Mouse (Mus musculus) erythroid progenitor cell, adult 5-6 weeks (primary cell): ENCODE data around the gene Yaf2. TPM values are rescaled to one million over a fixed set of nuclear protein-coding genes. Genes with fewer than 3 reads are reported as not detected.
"Not testable (repeated sequence)": the region's sequence is repeated elsewhere in the genome, so short reads cannot be mapped to it uniquely, and the experiment has no call there.

ENCODE experiments used
- ATAC-seq: replicated peaks from 2 replicates; pipeline ENCODE4 v1.8.0; 2016; ENCODE audit warnings: moderate number of reproducible peaks, mild to moderate bottlenecking, moderate TSS enrichment, inconsistent platforms; ENCODE audit not compliant: poor library complexity, low FRiP score, severe bottlenecking
- total RNA-seq, 2 experiments: library from RNA; stranded (forward) in 1 of 2; stranded (reverse) in 1 of 2; fragments of 150-400 nt in 1 of 2; fragments of 186-747, 209-891 nt in 1 of 2; gene quantifications; 2 replicates each; pipeline versions ENCODE4 v1.2.3 to v1.2.4; 2015 to 2017; ENCODE audit warnings: low replicate concordance in 2 of 2

Yaf2 gene
- total RNA-seq (2015; ENCODE audit: low replicate concordance) (29.9 and 61.6 TPM in 2 replicates), total RNA-seq (2017; ENCODE audit: low replicate concordance) (29.9 and 31.2 TPM in 2 replicates)

GRCm38 (mm10) chr15:93336925-93337761 lies at the start of gene Yaf2:
Gene Yaf2, minus strand, starts transcription at chr15:93336935.
- ATAC-seq, result peak; percentile 93

- ATAC-seq, result no peak
Observed at GRCm38 (mm10) chr15:93381337-93381736, 44.6 kb upstream of the Yaf2 start.

- ATAC-seq, result 0 out of 2 replicates have a peak, but pooled peaks have one; percentile 57
Observed at GRCm38 (mm10) chr15:93379177-93379576, 42.4 kb upstream of the Yaf2 start.

- no peak for ATAC-seq
Observed at GRCm38 (mm10) chr15:93375696-93376095, 39.0 kb upstream of the Yaf2 start.

GRCm38 (mm10) chr15:93372525-93373119 lies 35.9 kb upstream of the Yaf2 start:
- ATAC-seq, result peak; percentile 87

GRCm38 (mm10) chr15:93371838-93372237 lies 35.1 kb upstream of the Yaf2 start:
- ATAC-seq, result no peak

- no peak for ATAC-seq
Observed at GRCm38 (mm10) chr15:93368558-93368957, 31.8 kb upstream of the Yaf2 start.

GRCm38 (mm10) chr15:93365561-93365960 lies 28.8 kb upstream of the Yaf2 start:
- ATAC-seq, result no peak

- no peak for ATAC-seq
Observed at GRCm38 (mm10) chr15:93358346-93359095, 21.8 kb upstream of the Yaf2 start.

GRCm38 (mm10) chr15:93340630-93341379 lies 4.1 kb upstream of the Yaf2 start:
- ATAC-seq, result no peak

- ATAC-seq, result no peak
Observed at GRCm38 (mm10) chr15:93336658-93336924, 144 bp downstream of the Yaf2 start.

GRCm38 (mm10) chr15:93335821-93336657 lies 696 bp downstream of the Yaf2 start:
- ATAC-seq, result no peak

GRCm38 (mm10) chr15:93331256-93331655 lies 5.5 kb downstream of the Yaf2 start:
- ATAC-seq, result no peak

GRCm38 (mm10) chr15:93327235-93327634 lies 9.5 kb downstream of the Yaf2 start:
- ATAC-seq, result 0 out of 2 replicates have a peak, but pooled peaks have one; percentile 26

- no peak for ATAC-seq
Observed at GRCm38 (mm10) chr15:93326651-93327050, 10.1 kb downstream of the Yaf2 start.

GRCm38 (mm10) chr15:93325360-93325759 lies 11.4 kb downstream of the Yaf2 start:
- no peak for ATAC-seq

- no peak for ATAC-seq
Observed at GRCm38 (mm10) chr15:93318781-93319180, 18.0 kb downstream of the Yaf2 start.

- not testable (repeated sequence) for ATAC-seq
Observed at GRCm38 (mm10) chr15:93310304-93310703, 26.4 kb downstream of the Yaf2 start.

- ATAC-seq, result no peak
Observed at GRCm38 (mm10) chr15:93298197-93298596, 38.5 kb downstream of the Yaf2 start.
